Mouse (Mus musculus) embryo, embryonic 11.5 days (tissue): ENCODE data around the gene Olfr1152.

Experiments
- DNase-seq: peaks from one replicate; pipeline ENCODE4 v3.0.0-alpha.2; 2012; ENCODE audit warnings: low read depth, low spot score

Olfr1152 gene

GRCm38 (mm10) chr2:87866192-87866591, at the start of gene Olfr1152:
TSS of gene Olfr1152 (plus strand) at chr2:87866492.
- no peak for DNase-seq

GRCm38 (mm10) chr2:87830233-87830632, 36.1 kb upstream of the Olfr1152 start, which contains the start of gene Olfr1148:
TSS of gene Olfr1148 (plus strand) at chr2:87830533.
- no peak for DNase-seq

- no peak for DNase-seq
These were observed 22.6 kb upstream of the Olfr1152 start, which contains the start of gene Olfr1150-ps1 for GRCm38 (mm10) chr2:87843693-87844092. TSS of gene Olfr1150-ps1 (plus strand) at chr2:87843993.

- DNase-seq: no peak
These were observed 10.7 kb upstream of the Olfr1152 start, which contains the start of gene Olfr1151 for GRCm38 (mm10) chr2:87855562-87855961. TSS of gene Olfr1151 (plus strand) at chr2:87855862.

GRCm38 (mm10) chr2:87894662-87895061, 28.4 kb downstream of the Olfr1152 start, which contains the start of gene Olfr1153:
TSS of gene Olfr1153 (plus strand) at chr2:87894962.
- DNase-seq: no peak

GRCm38 (mm10) chr2:87905066-87905465, 38.8 kb downstream of the Olfr1152 start, which contains the start of gene Olfr1154:
TSS of gene Olfr1154 (minus strand) at chr2:87905166.
- DNase-seq: no peak
